Mouse (Mus musculus) ES-E14 (cell line): ENCODE data around the gene Supt4a.

Experiments
- CHD2 ChIP-seq: IDR thresholded peaks from 2 replicates; pipeline ENCODE4 v1.6.1; 2014; ENCODE audit warnings: mild to moderate bottlenecking, low read depth, low read length, inconsistent platforms
- HCFC1 ChIP-seq: IDR thresholded peaks from 2 replicates; pipeline ENCODE4 v1.6.1; 2012; ENCODE audit warnings: low read length, inconsistent platforms, borderline replicate concordance; ENCODE audit not compliant: insufficient read depth
- MAFK ChIP-seq: IDR thresholded peaks from 2 replicates; pipeline ENCODE4 v1.6.1; 2014; ENCODE audit warnings: mild to moderate bottlenecking, low read depth, low read length, inconsistent platforms; ENCODE audit not compliant: insufficient read depth
- ZC3H11A ChIP-seq: IDR thresholded peaks from 2 replicates; pipeline ENCODE4 v1.6.1; 2012; ENCODE audit warnings: low read depth, mild to moderate bottlenecking, inconsistent platforms, low read length, borderline replicate concordance

DNA sequence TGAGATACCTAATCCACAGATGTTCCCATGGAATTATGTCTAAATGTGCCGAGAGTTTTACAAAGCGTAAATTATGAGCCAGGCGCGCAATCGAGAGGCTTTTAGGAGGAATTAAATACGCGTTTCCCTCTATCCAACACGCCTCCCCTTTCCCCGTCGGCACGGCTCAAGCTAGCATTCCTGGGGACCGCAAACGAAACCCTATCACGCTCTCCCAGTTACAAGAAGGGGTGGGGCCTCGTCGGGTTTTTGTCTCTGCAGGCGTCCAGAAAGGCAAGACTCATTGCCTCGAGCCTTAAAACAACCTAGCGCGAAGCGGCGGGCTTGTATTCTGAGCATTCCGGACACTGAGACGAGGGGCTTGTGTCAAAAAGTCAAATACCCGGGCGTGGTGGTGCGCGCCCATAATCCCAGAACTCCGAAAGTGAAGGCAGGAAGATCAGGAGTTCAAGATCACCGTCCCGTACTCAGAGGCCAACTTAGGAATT is 661 bp upstream of the Supt4a start:
- no peak for TF ChIP-seq CHD2
- no peak for TF ChIP-seq ZC3H11A
- no peak for TF ChIP-seq MAFK
- TF ChIP-seq HCFC1 = no peak
